Mouse (Mus musculus) midbrain, embryonic 12.5 days (tissue): ENCODE measurements around the gene Tigit. TPM values are rescaled to one million over a fixed set of nuclear protein-coding genes. Genes with fewer than 3 reads are reported as not detected.

Experiments used
- ATAC-seq: fragments of 200-750 bp; cut with Nextera tagmentation; 2 replicates; pipeline ENCODE4 v1.8.0; 2017; ENCODE audit warnings: low read depth, moderate TSS enrichment, moderate library complexity; ENCODE audit not compliant: low FRiP score
- H3K27ac ChIP-seq: fragments of 300-500 bp; sonication (generic); replicated peaks from 2 replicates; pipeline ENCODE4 v1.5.1; 2016; ENCODE audit warnings: mild to moderate bottlenecking
- H3K27me3 ChIP-seq: fragments of 300-500 bp; sonication (generic); 2 replicates; pipeline ENCODE4 v1.6.1; 2016; ENCODE audit warnings: mild to moderate bottlenecking
- H3K36me3 ChIP-seq: fragments of 300-500 bp; sonication (generic); 2 replicates; pipeline ENCODE4 v1.6.1; 2016
- H3K4me1 ChIP-seq: fragments of 300-500 bp; sonication (generic); 2 replicates; pipeline ENCODE4 v1.6.1; 2016
- H3K4me2 ChIP-seq: fragments of 300-500 bp; sonication (generic); replicated peaks from 2 replicates; pipeline ENCODE4 v1.6.1; 2016; ENCODE audit warnings: mild to moderate bottlenecking, moderate library complexity
- H3K4me3 ChIP-seq: fragments of 300-500 bp; sonication (generic); 2 replicates; pipeline ENCODE4 v1.5.1; 2016; ENCODE audit warnings: mild to moderate bottlenecking
- H3K9ac ChIP-seq: fragments of 300-500 bp; sonication (generic); replicated peaks from 2 replicates; pipeline ENCODE4 v1.6.1; 2016; ENCODE audit warnings: mild to moderate bottlenecking, moderate library complexity
- H3K9me3 ChIP-seq: fragments of 300-500 bp; sonication (generic); 2 replicates; pipeline ENCODE4 v1.6.1; 2016; ENCODE audit warnings: mild to moderate bottlenecking
- WGBS: fragments of 180-500 bp; shearing (Covaris S2); methylation state at CpG from one replicate; pipeline ENCODE4 v1.1.7; 2016; 5-methylcytosine and 5-hydroxymethylcytosine counted together
- polyA plus RNA-seq: library from polyadenylated mRNA; unstranded; fragments of >200 nt; fragmentation: Nextera tagmentation; extraction: Ambion mirVana; gene quantifications from 2 replicates; pipeline ENCODE4 v1.2.1, GENCODE M21; 2016

The Tigit gene
- polyA plus RNA-seq, 1 experiment from 2014 or later, result 0.20 TPM

GRCm38 (mm10) chr16:43662124-43663004 is 1.6 kb downstream of the Tigit start:
- Histone ChIP-seq H3K27ac (no peak overlapping the region), H3K36me3 (no peaks in the 10 kb centered on the region), H3K4me1 (peaks cover 4% of the 10 kb centered on the region; the same call in 1 of the 2 replicates), H3K9ac (no peak overlapping the region), H3K27me3 (no peaks in the 10 kb centered on the region; the same call in 1 of the 2 replicates), H3K9me3 (no peaks in the 10 kb centered on the region), H3K4me2 (no peak overlapping the region), H3K4me3 (no peak overlapping the region)
- no peak for ATAC-seq
- WGBS, result 83% methylated on average over 10 of the region's 10 CpGs

GRCm38 (mm10) chr16:43661576-43661975 is 2.4 kb downstream of the Tigit start:
- Histone ChIP-seq H3K36me3 (no peaks in the 10 kb centered on the region), H3K27ac (no peak overlapping the region), H3K27me3 (no peaks in the 10 kb centered on the region), H3K9ac (no peak overlapping the region), H3K9me3 (no peaks in the 10 kb centered on the region), H3K4me3 (no peak overlapping the region), H3K4me2 (no peak overlapping the region), H3K4me1 (0 out of 2 replicates have a peak, but pooled peaks cover 1% of the 10 kb centered on the region)
- WGBS, result 92% methylated on average over 5 of the region's 5 CpGs
- ATAC-seq, result no peak

- Histone ChIP-seq H3K9ac (no peak overlapping the region), H3K4me3 (no peak overlapping the region), H3K4me2 (no peak overlapping the region), H3K36me3 (no peaks in the 10 kb centered on the region), H3K4me1 (no peaks in the 10 kb centered on the region), H3K27ac (no peak overlapping the region), H3K27me3 (no peaks in the 10 kb centered on the region), H3K9me3 (no peaks in the 10 kb centered on the region)
- 91% methylated on average over 6 of the region's 6 CpGs for WGBS
- ATAC-seq, result no peak
Measured at GRCm38 (mm10) chr16:43655183-43655787, 8.7 kb downstream of the Tigit start.

- ATAC-seq, result no peak
- no peaks in the 10 kb centered on the region for H3K27me3 ChIP-seq
- no peak overlapping the region for H3K4me3 ChIP-seq
- 84% methylated on average over 3 of the region's 3 CpGs for WGBS
- H3K4me1 ChIP-seq, result no peaks in the 10 kb centered on the region
- no peak overlapping the region for H3K4me2 ChIP-seq
- no peaks in the 10 kb centered on the region for H3K36me3 ChIP-seq
- no peak overlapping the region for H3K27ac ChIP-seq
- H3K9ac ChIP-seq, result no peak overlapping the region
- no peaks in the 10 kb centered on the region for H3K9me3 ChIP-seq
Measured at GRCm38 (mm10) chr16:43654269-43654668, 9.7 kb downstream of the Tigit start.

- ATAC-seq, result no peak
- Histone ChIP-seq H3K4me2 (no peak overlapping the region), H3K27me3 (no peaks in the 10 kb centered on the region), H3K36me3 (no peaks in the 10 kb centered on the region), H3K27ac (no peak overlapping the region), H3K9ac (no peak overlapping the region), H3K4me1 (no peaks in the 10 kb centered on the region), H3K9me3 (no peaks in the 10 kb centered on the region), H3K4me3 (no peak overlapping the region)
- 85% methylated on average over 2 of the region's 2 CpGs for WGBS
Measured at GRCm38 (mm10) chr16:43653288-43653687, 10.7 kb downstream of the Tigit start.

GRCm38 (mm10) chr16:43650355-43651080 is 13.4 kb downstream of the Tigit start:
- Histone ChIP-seq H3K4me2 (no peak overlapping the region), H3K9ac (no peak overlapping the region), H3K4me1 (no peaks in the 10 kb centered on the region), H3K27me3 (no peaks in the 10 kb centered on the region), H3K27ac (no peak overlapping the region), H3K9me3 (no peaks in the 10 kb centered on the region), H3K36me3 (no peaks in the 10 kb centered on the region), H3K4me3 (no peak overlapping the region)
- 97% methylated on average over 2 of the region's 3 CpGs for WGBS
- no peak for ATAC-seq

- Histone ChIP-seq H3K4me1 (no peaks in the 10 kb centered on the region), H3K4me2 (no peak overlapping the region), H3K27ac (no peak overlapping the region), H3K27me3 (no peaks in the 10 kb centered on the region), H3K9me3 (no peaks in the 10 kb centered on the region), H3K36me3 (no peaks in the 10 kb centered on the region), H3K9ac (no peak overlapping the region), H3K4me3 (no peak overlapping the region)
- ATAC-seq, result no peak
- 83% methylated on average over 1 of the region's 1 CpGs for WGBS
Measured at GRCm38 (mm10) chr16:43647641-43648040, 16.3 kb downstream of the Tigit start.

- ATAC-seq, result no peak
- no peaks in the 10 kb centered on the region for H3K4me1 ChIP-seq
- no peaks in the 10 kb centered on the region for H3K36me3 ChIP-seq
- WGBS, result 94% methylated on average over 3 of the region's 3 CpGs
- no peaks in the 10 kb centered on the region for H3K9me3 ChIP-seq
- no peak overlapping the region for H3K4me3 ChIP-seq
- H3K27me3 ChIP-seq, result no peaks in the 10 kb centered on the region
- H3K27ac ChIP-seq, result no peak overlapping the region
- H3K9ac ChIP-seq, result no peak overlapping the region
- no peak overlapping the region for H3K4me2 ChIP-seq
Measured at GRCm38 (mm10) chr16:43646943-43647342, 17.0 kb downstream of the Tigit start.

GRCm38 (mm10) chr16:43645879-43646278 is 18.1 kb downstream of the Tigit start:
- Histone ChIP-seq H3K27me3 (no peaks in the 10 kb centered on the region), H3K4me2 (no peak overlapping the region), H3K9ac (no peak overlapping the region), H3K36me3 (no peaks in the 10 kb centered on the region), H3K9me3 (no peaks in the 10 kb centered on the region), H3K27ac (no peak overlapping the region), H3K4me1 (no peaks in the 10 kb centered on the region), H3K4me3 (no peak overlapping the region)
- no peak for ATAC-seq
- WGBS, result 77% methylated on average over 4 of the region's 4 CpGs

- Histone ChIP-seq H3K9ac (no peak overlapping the region), H3K27me3 (no peaks in the 10 kb centered on the region), H3K9me3 (no peaks in the 10 kb centered on the region), H3K4me2 (no peak overlapping the region), H3K4me3 (no peak overlapping the region), H3K27ac (no peak overlapping the region), H3K4me1 (no peaks in the 10 kb centered on the region), H3K36me3 (peaks cover 10% of the 10 kb centered on the region)
- 90% methylated on average over 8 of the region's 8 CpGs for WGBS
- ATAC-seq, result no peak
Measured at GRCm38 (mm10) chr16:43641230-43641629, 22.7 kb downstream of the Tigit start.

GRCm38 (mm10) chr16:43638406-43639049 is 25.4 kb downstream of the Tigit start:
- WGBS, result 84% methylated on average over 21 of the region's 21 CpGs
- no peak for ATAC-seq
- no peak overlapping the region for H3K4me3 ChIP-seq
- no peak overlapping the region for H3K27ac ChIP-seq
- no peak overlapping the region for H3K4me2 ChIP-seq
- H3K9ac ChIP-seq, result no peak overlapping the region
- no peaks in the 10 kb centered on the region for H3K9me3 ChIP-seq
- no peaks in the 10 kb centered on the region for H3K27me3 ChIP-seq
- no peaks in the 10 kb centered on the region for H3K4me1 ChIP-seq
- peaks cover 28% of the 10 kb centered on the region for H3K36me3 ChIP-seq
